Mouse (Mus musculus): ENCODE measurements around the gene Mesd. TPM values are rescaled to one million over a fixed set of nuclear protein-coding genes. Genes with fewer than 3 reads are reported as not detected.

Gene Mesd
- polyA plus RNA-seq, 1 experiment from 2014 or later, result 84.4 TPM

DNA sequence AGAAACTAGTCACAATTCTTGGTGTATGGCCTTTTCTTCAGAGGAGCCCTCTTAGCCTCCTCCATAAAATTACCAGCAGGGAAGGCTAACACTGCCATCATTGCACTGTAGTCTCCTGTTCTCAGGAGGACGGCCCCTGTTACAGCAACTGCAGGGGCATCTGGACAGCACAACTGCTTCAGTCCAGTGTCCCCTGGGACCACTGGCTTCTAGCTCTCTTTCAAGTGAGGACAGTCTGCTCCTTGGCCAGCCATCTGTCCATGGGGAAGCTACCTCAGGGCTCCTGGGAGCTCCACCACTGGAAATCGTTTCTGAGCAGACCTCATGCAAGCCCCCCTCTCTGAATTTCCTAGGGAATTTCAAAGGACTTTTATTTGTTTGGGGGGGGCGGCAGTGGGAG, 16.3 kb downstream of the Mesd start:
- no peak overlapping the region for H3K4me3 ChIP-seq (ENCODE audit: low read depth, low read length)
- DNase-seq (ENCODE audit: low spot score, missing footprints) (no peak), ATAC-seq (ENCODE audit: low FRiP score) (no peak)
- no peak overlapping the region for H3K27ac ChIP-seq (ENCODE audit: low read depth, low read length)
- no peaks in the 10 kb centered on the region for H3K4me1 ChIP-seq (ENCODE audit: control insufficient read depth, insufficient read depth, low read length)
- no peaks in the 10 kb centered on the region for H3K9me3 ChIP-seq (ENCODE audit: control insufficient read depth, low read length)
- H3K27me3 ChIP-seq (ENCODE audit: control insufficient read depth, insufficient read depth, low read length), result no peaks in the 10 kb centered on the region
- no peak overlapping the region for H3K9ac ChIP-seq (ENCODE audit: low read length)
- peaks cover 5% of the 10 kb centered on the region; the same call in 1 of the 2 replicates for H3K36me3 ChIP-seq (ENCODE audit: control insufficient read depth, insufficient read depth, low read length)
- WGBS, result 90% methylated on average over 3 of the region's 3 CpGs
- no peak overlapping the region for H3K4me2 ChIP-seq

- ATAC-seq (ENCODE audit: low FRiP score) (no peak), DNase-seq (ENCODE audit: low spot score, missing footprints) (no peak)
- H3K27me3 ChIP-seq (ENCODE audit: control insufficient read depth, insufficient read depth, low read length), result no peaks in the 10 kb centered on the region
- no peak overlapping the region for H3K4me3 ChIP-seq (ENCODE audit: low read depth, low read length)
- H3K9ac ChIP-seq (ENCODE audit: low read length), result no peak overlapping the region
- no peaks in the 10 kb centered on the region for H3K9me3 ChIP-seq (ENCODE audit: control insufficient read depth, low read length)
- no peak overlapping the region for H3K27ac ChIP-seq (ENCODE audit: low read depth, low read length)
- no peak overlapping the region for H3K4me2 ChIP-seq
- peaks cover 5% of the 10 kb centered on the region; the same call in 1 of the 2 replicates for H3K36me3 ChIP-seq (ENCODE audit: control insufficient read depth, insufficient read depth, low read length)
- 93% methylated on average over 4 of the region's 4 CpGs for WGBS
- H3K4me1 ChIP-seq (ENCODE audit: control insufficient read depth, insufficient read depth, low read length), result no peaks in the 10 kb centered on the region
Measured at GRCm38 (mm10) chr7:83901425-83901824, 17.2 kb downstream of the Mesd start.

- H3K9ac ChIP-seq (ENCODE audit: low read length), result no peak overlapping the region
- WGBS, result 72% methylated on average over 5 of the region's 5 CpGs
- no peak overlapping the region for H3K27ac ChIP-seq (ENCODE audit: low read depth, low read length)
- H3K27me3 ChIP-seq (ENCODE audit: control insufficient read depth, insufficient read depth, low read length), result no peaks in the 10 kb centered on the region
- H3K9me3 ChIP-seq (ENCODE audit: control insufficient read depth, low read length), result no peaks in the 10 kb centered on the region
- no peaks in the 10 kb centered on the region for H3K4me1 ChIP-seq (ENCODE audit: control insufficient read depth, insufficient read depth, low read length)
- ATAC-seq (ENCODE audit: low FRiP score) (no peak), DNase-seq (ENCODE audit: low spot score, missing footprints) (no peak)
- no peak overlapping the region for H3K4me3 ChIP-seq (ENCODE audit: low read depth, low read length)
- no peak overlapping the region for H3K4me2 ChIP-seq
- H3K36me3 ChIP-seq (ENCODE audit: control insufficient read depth, insufficient read depth, low read length), result peaks cover 5% of the 10 kb centered on the region; the same call in 1 of the 2 replicates
Measured at GRCm38 (mm10) chr7:83902296-83903145, 18.3 kb downstream of the Mesd start.

- ATAC-seq (ENCODE audit: low FRiP score), result no peak
- no peak overlapping the region for H3K4me3 ChIP-seq (ENCODE audit: low read depth, low read length)
- no peak overlapping the region for H3K27ac ChIP-seq (ENCODE audit: low read depth, low read length)
- no peak for DNase-seq (ENCODE audit: low spot score, missing footprints)
- no peaks in the 10 kb centered on the region for H3K9me3 ChIP-seq (ENCODE audit: control insufficient read depth, low read length)
- H3K9ac ChIP-seq (ENCODE audit: low read length), result no peak overlapping the region
- no peaks in the 10 kb centered on the region for H3K27me3 ChIP-seq (ENCODE audit: control insufficient read depth, insufficient read depth, low read length)
- 87% methylated on average over 3 of the region's 3 CpGs for WGBS
- H3K36me3 ChIP-seq (ENCODE audit: control insufficient read depth, insufficient read depth, low read length), result no peaks in the 10 kb centered on the region
- H3K4me2 ChIP-seq, result no peak overlapping the region
- H3K4me1 ChIP-seq (ENCODE audit: control insufficient read depth, insufficient read depth, low read length), result no peaks in the 10 kb centered on the region
Measured at GRCm38 (mm10) chr7:83904831-83905230, 20.6 kb downstream of the Mesd start.

GRCm38 (mm10) chr7:83911909-83912308, 27.6 kb downstream of the Mesd start:
- 81% methylated on average over 3 of the region's 3 CpGs for WGBS
- no peaks in the 10 kb centered on the region for H3K4me1 ChIP-seq (ENCODE audit: control insufficient read depth, insufficient read depth, low read length)
- H3K4me2 ChIP-seq, result no peak overlapping the region
- H3K36me3 ChIP-seq (ENCODE audit: control insufficient read depth, insufficient read depth, low read length), result no peaks in the 10 kb centered on the region
- no peak overlapping the region for H3K9ac ChIP-seq (ENCODE audit: low read length)
- no peaks in the 10 kb centered on the region for H3K27me3 ChIP-seq (ENCODE audit: control insufficient read depth, insufficient read depth, low read length)
- H3K4me3 ChIP-seq (ENCODE audit: low read depth, low read length), result no peak overlapping the region
- H3K27ac ChIP-seq (ENCODE audit: low read depth, low read length), result no peak overlapping the region
- H3K9me3 ChIP-seq (ENCODE audit: control insufficient read depth, low read length), result no peaks in the 10 kb centered on the region
- ATAC-seq (ENCODE audit: low FRiP score), result no peak
- DNase-seq (ENCODE audit: low spot score, missing footprints), result no peak

- DNase-seq (ENCODE audit: low spot score, missing footprints), result no peak
- Histone ChIP-seq H3K4me2 (no peak overlapping the region), H3K9ac (ENCODE audit: low read length) (no peak overlapping the region), H3K27ac (ENCODE audit: low read depth, low read length) (no peak overlapping the region), H3K4me3 (ENCODE audit: low read depth, low read length) (no peak overlapping the region), H3K4me1 (ENCODE audit: control insufficient read depth, insufficient read depth, low read length) (no peaks in the 10 kb centered on the region), H3K27me3 (ENCODE audit: control insufficient read depth, insufficient read depth, low read length) (no peaks in the 10 kb centered on the region), H3K9me3 (ENCODE audit: control insufficient read depth, low read length) (no peaks in the 10 kb centered on the region), H3K36me3 (ENCODE audit: control insufficient read depth, insufficient read depth, low read length) (no peaks in the 10 kb centered on the region)
- WGBS, result 87% methylated on average over 6 of the region's 6 CpGs
- no peak for ATAC-seq (ENCODE audit: low FRiP score)
Measured at GRCm38 (mm10) chr7:83913405-83913932, 29.2 kb downstream of the Mesd start.

- WGBS, result 86% methylated on average over 9 of the region's 9 CpGs
- ATAC-seq (ENCODE audit: low FRiP score), result no peak
- Histone ChIP-seq H3K27ac (ENCODE audit: low read depth, low read length) (no peak overlapping the region), H3K4me1 (ENCODE audit: control insufficient read depth, insufficient read depth, low read length) (no peaks in the 10 kb centered on the region), H3K9ac (ENCODE audit: low read length) (no peak overlapping the region), H3K36me3 (ENCODE audit: control insufficient read depth, insufficient read depth, low read length) (no peaks in the 10 kb centered on the region), H3K9me3 (ENCODE audit: control insufficient read depth, low read length) (no peaks in the 10 kb centered on the region), H3K4me3 (ENCODE audit: low read depth, low read length) (no peak overlapping the region), H3K4me2 (no peak overlapping the region), H3K27me3 (ENCODE audit: control insufficient read depth, insufficient read depth, low read length) (no peaks in the 10 kb centered on the region)
- DNase-seq (ENCODE audit: low spot score, missing footprints), result no peak
Measured at GRCm38 (mm10) chr7:83913995-83914394, 29.7 kb downstream of the Mesd start.

GRCm38 (mm10) chr7:83914566-83914965, 30.3 kb downstream of the Mesd start:
- Histone ChIP-seq H3K4me3 (ENCODE audit: low read depth, low read length) (no peak overlapping the region), H3K4me2 (no peak overlapping the region), H3K36me3 (ENCODE audit: control insufficient read depth, insufficient read depth, low read length) (no peaks in the 10 kb centered on the region), H3K27me3 (ENCODE audit: control insufficient read depth, insufficient read depth, low read length) (no peaks in the 10 kb centered on the region), H3K4me1 (ENCODE audit: control insufficient read depth, insufficient read depth, low read length) (no peaks in the 10 kb centered on the region), H3K9ac (ENCODE audit: low read length) (no peak overlapping the region), H3K9me3 (ENCODE audit: control insufficient read depth, low read length) (no peaks in the 10 kb centered on the region), H3K27ac (ENCODE audit: low read depth, low read length) (no peak overlapping the region)
- ATAC-seq (ENCODE audit: low FRiP score) (no peak), DNase-seq (ENCODE audit: low spot score, missing footprints) (peak; percentile 97)
- 0% methylated on average over 3 of the region's 3 CpGs for WGBS

DNA sequence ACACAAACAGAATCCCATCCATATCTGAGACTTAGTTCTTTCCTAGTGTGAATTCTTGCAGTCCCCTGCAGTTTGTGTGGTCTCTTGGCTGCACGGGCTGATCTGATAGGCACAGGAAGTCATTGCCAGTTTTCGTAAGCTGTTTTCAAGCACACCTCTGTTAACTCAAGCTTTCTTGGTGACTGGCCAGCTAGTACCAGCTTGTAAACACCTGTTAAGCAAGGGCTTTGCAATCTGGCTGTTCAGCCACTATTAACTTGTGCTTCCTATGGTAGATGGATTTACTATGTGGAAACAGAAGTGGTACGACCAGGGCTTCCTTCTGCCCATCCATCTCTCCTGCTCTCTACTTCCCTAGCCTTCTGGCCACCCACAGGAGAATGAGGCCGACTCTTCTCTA, 36.0 kb downstream of the Mesd start:
- Histone ChIP-seq H3K27ac (ENCODE audit: low read depth, low read length) (no peak overlapping the region), H3K4me1 (ENCODE audit: control insufficient read depth, insufficient read depth, low read length) (no peaks in the 10 kb centered on the region), H3K36me3 (ENCODE audit: control insufficient read depth, insufficient read depth, low read length) (no peaks in the 10 kb centered on the region), H3K4me3 (ENCODE audit: low read depth, low read length) (no peak overlapping the region), H3K9me3 (ENCODE audit: control insufficient read depth, low read length) (no peaks in the 10 kb centered on the region), H3K27me3 (ENCODE audit: control insufficient read depth, insufficient read depth, low read length) (no peaks in the 10 kb centered on the region), H3K4me2 (no peak overlapping the region), H3K9ac (ENCODE audit: low read length) (no peak overlapping the region)
- DNase-seq (ENCODE audit: low spot score, missing footprints) (no peak), ATAC-seq (ENCODE audit: low FRiP score) (no peak)
- 89% methylated on average over 4 of the region's 4 CpGs for WGBS
